Mouse (Mus musculus): ENCODE results near the gene 2610301B20Rik. TPM values are rescaled to one million over a fixed set of nuclear protein-coding genes. Genes with fewer than 3 reads are reported as not detected.
A peak's percentile ranks its signal among the peaks of the same experiment; 100 is the strongest.

Gene 2610301B20Rik
- polyA plus RNA-seq (2015; fragmentation: Nextera tagmentation; extraction: Ambion mirVana), result 32.4 and 41.6 TPM in 2 replicates

GRCm38 (mm10) chr4:10873920-10874665 is at the start of gene 2610301B20Rik:
Gene 2610301B20Rik (plus strand): TSS chr4:10874498.

Small RNA genes within 50 kb of the gene (microRNA-seq; reads per million reads assigned to microRNA genes)
- gene Mir3471-1 (ENCODE audit: borderline replicate concordance, insufficient number of aligned reads) (not detected), gene n-TSaga9 (ENCODE audit: borderline replicate concordance, insufficient number of aligned reads) (5.6 reads per million, percentile 8 among the genes with 10 or more reads in this experiment)
